Mouse (Mus musculus) kidney, adult 18-20 months (tissue): ENCODE results near the gene Olfr1294.

ENCODE experiments used
- DNase-seq: peaks from one replicate; pipeline ENCODE4 v3.0.0; 2021

Olfr1294 gene

DNA sequence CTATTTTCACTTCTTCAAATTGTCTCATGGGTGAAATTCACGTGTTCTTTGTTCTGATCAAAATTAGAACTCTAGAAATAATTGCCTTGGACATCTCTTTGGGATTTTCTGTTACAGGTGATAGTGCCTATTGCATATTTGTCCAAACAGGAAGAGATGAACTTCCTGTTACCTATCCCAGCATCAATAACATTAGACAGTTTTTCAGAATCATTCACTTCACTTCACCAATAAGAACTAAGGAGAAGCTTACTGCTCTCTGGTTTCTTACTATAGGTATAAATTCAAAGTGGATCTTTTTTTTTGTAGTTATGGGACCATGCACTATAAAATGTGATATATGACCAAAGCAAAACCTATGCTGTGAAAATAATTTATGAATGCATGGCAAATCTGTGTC lies at the start of gene Olfr1294:
Gene Olfr1294, minus strand, starts transcription at position 101 of the 400 bp plus-strand sequence.
- DNase-seq: no peak

DNA sequence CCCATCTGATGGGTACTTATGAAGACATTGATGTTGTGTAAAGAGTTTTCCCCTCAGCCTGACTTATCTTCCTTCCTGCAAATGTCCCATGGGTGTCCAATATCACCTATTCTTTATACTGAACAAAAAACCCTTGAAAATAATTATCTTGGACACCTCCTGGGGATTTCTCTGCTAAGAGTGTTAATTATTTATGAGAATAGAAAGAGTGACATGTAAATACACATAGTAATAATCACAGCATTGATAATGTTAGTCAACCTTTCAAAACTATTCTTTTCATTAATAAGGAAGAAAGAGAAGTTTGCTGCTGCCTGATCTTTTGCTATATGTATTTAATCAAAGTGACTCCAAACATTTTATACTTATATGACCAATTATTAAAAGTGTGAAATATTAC lies 29.5 kb upstream of the Olfr1294 start, which contains the start of gene Olfr1295:
Gene Olfr1295, minus strand, starts transcription at position 101 of the 400 bp plus-strand sequence.
- no peak for DNase-seq

DNA sequence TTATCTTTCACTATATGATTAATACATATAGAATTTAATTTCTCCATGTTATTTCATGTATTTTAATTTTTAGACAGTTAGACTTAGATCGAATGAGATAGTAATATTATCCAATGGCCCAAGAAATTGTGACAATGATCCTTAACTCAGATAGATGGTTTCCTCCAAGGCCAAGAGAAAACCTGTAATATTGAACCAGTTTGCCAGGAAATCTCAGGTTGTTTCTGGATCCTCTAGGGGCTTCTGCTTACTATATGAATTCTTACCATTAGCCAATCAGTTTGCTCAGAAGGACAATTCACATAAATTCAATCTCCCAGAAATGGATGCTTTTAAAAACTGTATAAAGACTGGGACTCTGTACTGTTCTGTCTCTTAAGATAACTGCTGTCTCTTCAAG lies 15.2 kb downstream of the Olfr1294 start, which contains the start of gene Olfr1293-ps:
Gene Olfr1293-ps, plus strand, starts transcription at position 301 of the 400 bp plus-strand sequence.
- DNase-seq: no peak

- DNase-seq: no peak
These were observed 22.6 kb downstream of the Olfr1294 start for GRCm38 (mm10) chr2:111517451-111517850.

- DNase-seq: no peak
These were observed 43.2 kb downstream of the Olfr1294 start, which contains the start of gene Olfr1291-ps1 for GRCm38 (mm10) chr2:111496880-111497279. Olfr1291-ps1 (plus strand) TSS chr2:111497180.

- DNase-seq: no peak
These were observed 46.4 kb downstream of the Olfr1294 start, which contains the start of gene Olfr1290 for GRCm38 (mm10) chr2:111493729-111494128. Olfr1290 (minus strand) TSS chr2:111493829.
